Mouse (Mus musculus): ENCODE measurements around the gene T2.

- TF ChIP-seq CTCF (IDR thresholded peaks at IDR 0.05; ENCODE audit: control insufficient read depth, insufficient read depth, insufficient read length), result no peak
- no peak for TF ChIP-seq FOSL1 (IDR thresholded peaks at IDR 0.05; ENCODE audit: insufficient read depth, low read length, poor library complexity, severe bottlenecking)
- no peak for TF ChIP-seq MYOD1 (IDR thresholded peaks at IDR 0.05; ENCODE audit: control insufficient read depth, insufficient read length, low read depth)
- no peak for TF ChIP-seq USF1 (IDR thresholded peaks at IDR 0.05; ENCODE audit: low read depth)
- no peak for TF ChIP-seq MAX (IDR thresholded peaks at IDR 0.05)
- TF ChIP-seq MYOG (IDR thresholded peaks at IDR 0.05; ENCODE audit: control insufficient read depth, extremely low read depth, insufficient read length), result no peak
- no peak for TF ChIP-seq CEBPB (IDR thresholded peaks at IDR 0.05; ENCODE audit: low read depth)
Measured at GRCm38 (mm10) chr17:8343416-8343815, 12.4 kb upstream of the T2 start.

All from C2C12 (cell line).